Mouse (Mus musculus) thymus, adult 2 months (tissue): ENCODE measurements at regions not wholly inside any gene's neighbourhood (a gene's known extent, or its start where the extent isn't known, plus 50 kb on each side); places are given as distances from the start of the nearest gene placed in this dataset.

Experiments
- CTCF ChIP-seq: fragments of 200-500 bp; IDR thresholded peaks from 2 replicates; pipeline ENCODE4 v1.5.1; 2012; ENCODE audit warnings: mild to moderate bottlenecking, control low read depth, low read length, moderate library complexity, borderline replicate concordance; ENCODE audit not compliant: control insufficient read depth, poor library complexity, insufficient read depth; ENCODE audit errors: extremely low read depth
- POLR2A ChIP-seq: fragments of 200-500 bp; IDR thresholded peaks from 2 replicates; pipeline ENCODE4 v1.6.1; 2012; ENCODE audit warnings: mild to moderate bottlenecking, low read length, control low read depth, moderate library complexity; ENCODE audit not compliant: control insufficient read depth, poor library complexity, insufficient read depth; ENCODE audit errors: extremely low read depth

DNA sequence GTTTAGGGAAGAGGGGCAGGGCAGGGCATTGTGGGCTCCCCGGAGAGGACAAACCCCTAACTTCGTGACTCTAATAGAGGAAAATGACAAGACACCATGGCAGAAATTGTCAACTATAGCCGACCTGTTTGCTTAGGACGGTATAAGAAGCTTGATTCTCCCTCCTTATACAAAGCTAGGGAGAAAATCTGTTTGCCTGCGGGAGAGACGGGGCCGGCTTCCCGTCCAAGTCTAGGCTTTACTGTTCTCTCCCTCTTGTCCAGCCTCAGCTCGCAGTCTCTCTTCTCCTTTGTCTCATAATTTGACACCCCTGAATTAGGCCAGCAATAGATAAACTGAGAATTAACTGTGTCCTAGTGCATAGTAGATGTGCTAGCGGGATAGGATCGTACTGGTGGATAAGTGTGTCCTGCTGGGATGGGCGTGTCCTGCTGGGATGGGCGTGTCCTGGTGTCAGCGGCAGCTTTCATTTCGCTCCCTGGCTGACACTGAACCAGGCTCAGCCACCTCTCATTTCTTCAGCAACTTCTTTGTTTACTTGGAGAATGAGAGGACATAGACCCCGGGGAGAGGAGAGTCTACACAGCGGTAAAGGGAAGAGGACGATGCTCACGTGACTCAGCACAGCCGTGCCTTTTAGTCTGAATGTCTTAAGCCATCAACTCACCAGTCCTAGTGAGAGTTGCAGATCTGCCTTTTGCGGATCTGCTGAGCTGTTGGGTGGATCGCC is 70.8 kb downstream of the Adra2a start:
- TF ChIP-seq CTCF (no peak), POLR2A (no peak)
